Mouse (Mus musculus) testis, adult 2 months (tissue): ENCODE results near the gene Plppr3. TPM values are rescaled to one million over a fixed set of nuclear protein-coding genes. Genes with fewer than 3 reads are reported as not detected.

ENCODE experiments used
- H3K27ac ChIP-seq: fragments of 200-500 bp; 2 replicates; pipeline ENCODE4 v1.5.1; 2012; ENCODE audit warnings: low read depth, low read length; ENCODE audit not compliant: control insufficient read depth, insufficient read depth
- H3K27me3 ChIP-seq: fragments of 200-500 bp; 2 replicates; pipeline ENCODE4 v1.6.1; 2012; ENCODE audit warnings: mild to moderate bottlenecking, low read length, moderate library complexity; ENCODE audit not compliant: control insufficient read depth, insufficient read depth
- H3K36me3 ChIP-seq: fragments of 200-500 bp; 2 replicates; pipeline ENCODE4 v1.6.1; 2012; ENCODE audit warnings: mild to moderate bottlenecking, low read length; ENCODE audit not compliant: control insufficient read depth, insufficient read depth
- H3K4me1 ChIP-seq: fragments of 200-500 bp; 2 replicates; pipeline ENCODE4 v1.6.1; 2012; ENCODE audit warnings: low read length; ENCODE audit not compliant: control insufficient read depth, insufficient read depth
- H3K4me3 ChIP-seq: fragments of 200-500 bp; 2 replicates; pipeline ENCODE4 v1.5.1; 2012; ENCODE audit warnings: low read depth, mild to moderate bottlenecking, low read length, moderate library complexity, mixed read lengths; ENCODE audit not compliant: control insufficient read depth
- CTCF ChIP-seq: fragments of 200-500 bp; IDR thresholded peaks from 2 replicates; pipeline ENCODE4 v1.5.1; 2012; ENCODE audit warnings: low read depth, mild to moderate bottlenecking, inconsistent platforms, low read length, moderate library complexity; ENCODE audit not compliant: control insufficient read depth, insufficient read depth, insufficient replicate concordance
- POLR2A ChIP-seq: fragments of 200-500 bp; IDR thresholded peaks from 2 replicates; pipeline ENCODE4 v1.6.1; 2012; ENCODE audit warnings: low read depth, mild to moderate bottlenecking, inconsistent platforms, low read length, moderate library complexity; ENCODE audit not compliant: control insufficient read depth
- polyA plus RNA-seq: library from polyadenylated mRNA; depleted of rRNA; stranded (reverse); fragments of >200 nt; gene quantifications from 2 replicates; pipeline ENCODE4 v1.2.3, GENCODE M21; 2012

Plppr3 gene
- polyA plus RNA-seq, 1 experiment = 2.7 TPM

DNA sequence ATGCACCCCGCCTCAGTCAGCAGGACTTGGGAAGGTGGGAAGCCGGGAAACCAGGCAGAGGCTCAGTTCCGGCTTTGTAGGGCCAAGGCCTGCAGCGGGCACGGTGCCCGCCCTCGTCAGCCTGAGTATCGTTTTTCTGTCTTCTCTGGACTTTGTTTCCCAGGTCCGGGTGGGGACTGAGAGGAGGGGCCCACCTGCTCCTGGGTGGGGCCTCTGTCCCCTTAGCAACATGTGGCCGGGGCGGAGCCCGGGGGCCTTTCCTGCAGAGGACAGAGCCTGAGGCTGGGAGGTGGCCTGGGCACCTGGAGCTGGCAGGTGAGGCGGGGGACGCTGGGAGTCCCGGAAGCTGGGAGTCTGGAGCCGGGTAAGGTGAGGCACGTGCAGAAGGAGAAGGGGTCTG, 52.1 kb downstream of the Plppr3 start:
- Histone ChIP-seq H3K36me3 (no peaks in the 10 kb centered on the region), H3K4me1 (peaks cover 17% of the 10 kb centered on the region), H3K27me3 (no peaks in the 10 kb centered on the region), H3K27ac (no peak overlapping the region), H3K4me3 (peak overlapping the region; percentile 5; the same call in 1 of the 2 replicates)
- TF ChIP-seq POLR2A = no peak
- TF ChIP-seq CTCF = no peak

- no peak for TF ChIP-seq POLR2A
- TF ChIP-seq CTCF = no peak
- H3K36me3 ChIP-seq = no peaks in the 10 kb centered on the region
- peaks cover 17% of the 10 kb centered on the region for H3K4me1 ChIP-seq
- H3K4me3 ChIP-seq = no peak overlapping the region
- no peaks in the 10 kb centered on the region for H3K27me3 ChIP-seq
- H3K27ac ChIP-seq = no peak overlapping the region
Observed at GRCm38 (mm10) chr10:79821731-79822130, 52.7 kb downstream of the Plppr3 start.

DNA sequence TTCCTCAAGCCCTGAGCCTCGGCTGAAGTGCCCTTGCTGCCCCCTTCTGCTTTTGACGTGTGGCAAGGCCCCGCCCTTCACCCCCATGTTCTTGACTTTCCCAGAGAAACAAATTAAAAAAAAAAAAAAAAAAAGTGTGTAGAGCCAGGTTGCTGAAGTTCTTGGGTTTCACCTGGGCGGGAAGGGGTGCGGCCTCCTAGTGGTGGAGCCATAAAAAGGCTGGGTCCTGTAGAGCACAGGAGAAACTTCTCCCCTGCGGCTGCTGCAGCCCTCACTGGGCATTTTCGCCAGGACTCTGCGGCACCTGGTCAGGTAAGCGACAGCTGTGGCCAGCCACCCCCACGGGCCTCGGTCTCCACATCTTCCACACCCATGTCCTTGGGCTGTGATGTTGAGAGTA, 53.7 kb downstream of the Plppr3 start, which contains the start of gene Misp:
Gene Misp (plus strand): TSS at position 208 of the 400 bp plus-strand sequence.
- TF ChIP-seq POLR2A (no peak), CTCF (no peak)
- H3K27ac ChIP-seq = no peak within 1 kb of the TSS
- no peak within 1 kb of the TSS for H3K4me3 ChIP-seq
- no peaks in the 10 kb centered on the region for H3K27me3 ChIP-seq
- peaks cover 17% of the 10 kb centered on the region for H3K4me1 ChIP-seq
- no peaks in the 10 kb centered on the region for H3K36me3 ChIP-seq

GRCm38 (mm10) chr10:79820277-79820676, 54.2 kb downstream of the Plppr3 start:
- TF ChIP-seq POLR2A = no peak
- TF ChIP-seq CTCF = no peak
- H3K27ac ChIP-seq = no peak overlapping the region
- peaks cover 17% of the 10 kb centered on the region for H3K4me1 ChIP-seq
- H3K27me3 ChIP-seq = no peaks in the 10 kb centered on the region
- no peaks in the 10 kb centered on the region for H3K36me3 ChIP-seq
- H3K4me3 ChIP-seq = no peak overlapping the region

DNA sequence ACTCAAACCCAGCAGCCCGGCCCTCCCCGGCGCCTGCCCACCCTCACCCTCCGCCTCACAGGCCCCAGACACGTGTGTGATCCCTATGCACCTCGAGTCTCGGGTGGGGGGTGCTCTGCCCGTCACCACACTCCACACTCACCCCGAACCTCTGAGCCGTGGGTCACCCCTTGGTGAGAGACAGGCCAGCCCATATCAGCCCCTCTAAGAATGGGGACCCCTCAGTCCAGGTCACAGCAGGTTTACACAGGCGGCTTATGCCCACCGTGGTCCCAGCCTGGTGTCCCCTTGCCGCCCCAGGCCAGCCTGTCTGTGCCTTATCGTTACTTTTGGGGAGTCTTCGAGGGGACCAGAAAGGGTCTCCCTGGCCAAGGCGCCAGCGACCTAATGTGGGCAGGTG, 54.8 kb downstream of the Plppr3 start:
- peaks cover 15% of the 10 kb centered on the region for H3K4me1 ChIP-seq
- no peaks in the 10 kb centered on the region for H3K27me3 ChIP-seq
- no peak overlapping the region for H3K4me3 ChIP-seq
- no peaks in the 10 kb centered on the region for H3K36me3 ChIP-seq
- TF ChIP-seq CTCF (no peak), POLR2A (no peak)
- H3K27ac ChIP-seq = no peak overlapping the region

DNA sequence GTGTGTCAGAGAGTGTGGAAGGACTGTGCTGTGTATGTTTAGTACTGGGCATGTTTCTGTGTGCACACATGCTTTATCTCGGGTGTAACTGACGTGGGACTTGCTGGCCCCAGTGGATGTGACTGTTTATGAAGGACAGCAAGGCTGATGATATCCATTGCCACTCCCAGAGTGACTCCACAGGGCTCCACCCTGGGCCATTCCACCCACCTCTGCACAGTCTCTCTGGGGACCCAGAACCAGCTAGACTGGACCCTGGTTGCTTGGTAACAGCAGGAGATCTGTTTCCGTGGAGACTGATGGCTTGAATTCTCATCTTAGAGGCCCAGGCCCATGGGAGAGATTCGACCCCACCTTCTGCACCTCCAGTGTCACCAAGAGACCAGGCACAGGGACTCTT, 56.2 kb downstream of the Plppr3 start:
- no peak overlapping the region for H3K4me3 ChIP-seq
- TF ChIP-seq POLR2A (no peak), CTCF (no peak)
- H3K27me3 ChIP-seq = no peaks in the 10 kb centered on the region
- no peaks in the 10 kb centered on the region for H3K36me3 ChIP-seq
- no peak overlapping the region for H3K27ac ChIP-seq
- peaks cover 12% of the 10 kb centered on the region for H3K4me1 ChIP-seq

DNA sequence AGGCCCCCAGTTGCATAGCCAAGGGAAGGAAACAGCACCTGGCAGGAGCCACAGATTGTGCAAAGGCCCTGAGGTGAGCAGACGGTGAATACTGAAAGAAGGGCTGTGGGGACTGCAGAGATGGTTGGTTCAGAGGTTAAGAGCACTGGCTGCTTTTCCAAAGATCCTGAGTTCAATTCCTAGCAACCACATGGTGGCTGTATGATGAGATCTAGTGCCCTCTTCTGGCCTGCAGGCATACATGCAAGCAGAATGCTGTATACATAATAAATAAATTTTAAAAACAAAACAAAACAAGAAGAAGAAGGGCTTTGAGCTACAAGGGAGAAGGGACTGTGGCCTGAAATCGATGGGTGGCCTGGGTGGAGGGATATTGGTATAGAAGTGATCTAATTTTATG, 57.3 kb downstream of the Plppr3 start:
- H3K27ac ChIP-seq = no peak overlapping the region
- H3K4me1 ChIP-seq = peaks cover 4% of the 10 kb centered on the region
- no peak for TF ChIP-seq CTCF
- no peak for TF ChIP-seq POLR2A
- H3K27me3 ChIP-seq = no peaks in the 10 kb centered on the region
- no peak overlapping the region for H3K4me3 ChIP-seq
- H3K36me3 ChIP-seq = no peaks in the 10 kb centered on the region
